Mouse (Mus musculus) urinary bladder, postnatal 14 days (tissue): ENCODE results near the gene Taf15.

Source experiments
- DNase-seq: peaks from one replicate; pipeline ENCODE4 v3.0.0; 2021; ENCODE audit warnings: low spot score

The Taf15 gene

DNA sequence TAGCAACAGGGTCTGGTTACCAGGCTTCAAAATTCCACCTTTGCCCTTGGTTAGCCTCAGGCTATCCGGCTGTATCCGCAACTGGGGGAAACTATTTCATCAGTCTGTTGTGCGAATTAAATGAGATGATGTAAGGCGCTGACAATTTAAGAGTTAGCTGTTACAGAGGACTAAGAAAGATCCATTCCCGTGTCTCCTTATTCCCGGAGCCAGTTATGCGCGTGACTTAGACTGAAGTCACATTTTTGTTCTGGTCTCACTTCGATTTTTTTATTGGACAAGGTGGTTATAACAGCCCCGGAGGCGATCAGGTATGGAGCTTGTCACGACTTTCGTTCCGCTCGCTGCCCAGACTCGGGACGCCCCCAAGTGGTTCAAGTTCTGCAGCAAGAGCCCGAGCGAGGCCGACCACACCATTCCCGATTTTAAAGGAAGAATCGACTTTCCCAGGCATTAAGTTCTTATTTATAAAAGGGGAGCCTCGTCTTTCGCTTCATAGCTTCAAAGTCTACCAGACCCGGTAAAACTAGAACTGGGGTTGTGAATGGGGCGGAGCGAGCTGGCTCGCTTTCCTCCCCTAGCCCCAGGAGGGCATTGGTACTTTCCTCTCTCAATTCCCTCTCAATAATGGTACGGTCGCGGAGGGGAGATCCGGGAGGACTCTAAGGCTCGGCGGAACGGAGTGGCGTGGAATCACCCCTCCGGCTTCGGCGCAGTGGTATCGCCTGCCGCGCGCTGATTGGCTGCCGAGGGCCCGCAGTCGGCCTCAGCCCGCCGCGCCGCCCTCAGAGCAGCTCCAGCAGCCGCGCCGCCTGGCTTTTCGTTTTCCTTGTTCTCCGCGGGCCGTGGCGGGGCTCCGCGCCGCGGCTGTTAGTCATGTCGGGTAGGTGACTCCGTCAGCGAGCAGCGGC is at the start of gene Taf15:
Gene Taf15, plus strand, starts transcription at position 763 of the 911 bp plus-strand sequence.
- DNase-seq: peak; percentile 98

DNA sequence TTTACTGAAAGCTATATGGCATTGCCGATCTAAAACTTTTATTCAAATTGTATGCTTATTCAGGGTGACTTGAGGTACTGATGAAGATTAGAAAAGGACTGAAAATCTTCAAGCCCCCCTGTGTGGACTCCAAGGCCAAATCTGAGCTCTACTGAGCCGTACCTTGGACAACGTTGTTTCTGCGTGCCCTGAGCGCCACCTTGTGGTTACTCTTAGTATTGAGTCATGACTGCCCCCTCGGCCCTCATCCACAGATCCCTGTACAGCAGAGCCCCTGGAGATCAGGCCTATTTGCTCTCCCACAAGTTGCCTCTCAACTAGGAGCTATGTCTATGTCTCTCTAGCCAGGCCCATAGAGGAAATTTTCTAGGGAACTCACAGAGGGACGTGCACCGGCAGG is 48.2 kb upstream of the Taf15 start:
- peak; percentile 64 for DNase-seq

DNA sequence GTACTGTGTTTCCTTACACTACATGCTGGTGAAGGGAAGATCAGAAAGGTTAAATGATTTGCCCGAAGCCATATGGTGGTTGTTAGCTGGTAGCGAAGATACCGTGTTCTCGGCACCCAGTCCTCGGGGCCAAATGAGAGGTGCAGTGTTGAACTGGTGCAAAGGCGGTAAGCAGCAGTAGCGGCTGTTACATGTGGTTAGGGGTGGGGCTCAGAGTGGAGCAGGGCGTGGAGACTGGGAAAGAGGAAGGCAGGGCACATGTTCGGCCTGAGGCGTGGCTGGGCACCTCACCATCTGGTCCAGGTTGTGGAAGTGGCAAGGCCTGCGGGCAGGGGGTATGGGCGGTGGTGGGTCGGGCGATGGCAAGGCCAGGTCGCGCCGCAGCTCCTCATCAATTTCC is 45.9 kb upstream of the Taf15 start:
- no peak for DNase-seq

DNA sequence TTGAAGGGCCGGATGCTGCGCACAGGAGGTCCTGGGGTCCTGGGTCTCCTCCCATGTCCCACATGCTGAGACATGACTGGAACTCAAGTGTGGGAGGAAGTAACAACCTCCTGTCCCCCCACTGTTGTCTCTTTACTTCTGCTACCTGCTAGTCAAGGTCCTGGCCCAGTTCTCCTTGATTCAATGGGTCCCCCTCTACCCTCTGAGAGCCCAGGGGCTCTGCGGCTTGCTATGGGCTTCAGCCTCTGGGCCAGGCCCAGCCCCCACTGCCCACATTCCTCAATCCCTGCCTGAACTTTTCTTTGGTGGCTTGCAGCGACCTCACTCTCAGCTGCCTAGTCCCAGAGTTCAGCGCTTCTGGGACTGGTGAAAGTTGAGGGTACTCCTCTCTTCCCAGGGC is 43.5 kb upstream of the Taf15 start, which contains the start of gene Gas2l2:
Gene Gas2l2, minus strand, starts transcription at position 101 of the 400 bp plus-strand sequence.
- DNase-seq: no peak

DNA sequence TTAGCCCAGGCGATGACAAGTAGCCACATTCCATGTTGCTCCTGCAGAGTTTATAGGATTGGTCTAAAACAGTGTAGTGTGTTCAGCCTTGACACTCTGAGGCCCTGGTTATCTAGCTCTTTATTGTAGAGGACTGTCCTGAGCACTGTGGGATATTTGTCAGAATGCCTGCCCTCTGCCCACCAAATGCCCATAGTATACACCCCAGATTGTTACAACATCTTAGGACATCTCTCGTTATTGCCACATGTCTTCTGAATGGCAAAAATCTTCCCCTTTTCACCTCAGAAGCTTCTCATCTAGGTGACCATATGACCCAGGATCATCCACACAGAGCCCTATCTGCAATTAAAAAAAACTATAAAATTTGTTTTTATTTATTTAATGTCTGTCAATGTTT is 40.4 kb upstream of the Taf15 start:
- no peak for DNase-seq

DNA sequence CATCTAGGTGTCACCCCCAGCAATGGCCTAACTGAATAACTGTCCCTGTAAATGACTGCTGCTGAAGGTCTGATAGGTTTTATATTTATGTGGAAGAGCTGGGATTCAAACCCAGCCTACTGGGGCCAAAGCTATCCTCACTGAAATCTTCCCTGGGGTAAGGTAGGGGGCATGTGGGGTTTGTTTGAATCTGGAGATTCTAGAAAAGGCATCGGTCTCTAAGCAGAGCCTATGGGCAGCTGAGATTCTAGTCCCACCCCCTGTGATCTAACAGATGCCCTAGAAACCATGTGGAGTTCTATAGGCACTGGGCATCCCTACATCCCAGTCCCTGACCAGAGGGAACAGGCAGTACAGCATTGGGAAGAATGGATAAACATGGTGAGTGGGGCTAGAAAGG is 35.5 kb upstream of the Taf15 start, which contains the start of gene 1700020L24Rik:
Gene 1700020L24Rik, plus strand, starts transcription at position 301 of the 400 bp plus-strand sequence.
- no peak for DNase-seq

DNA sequence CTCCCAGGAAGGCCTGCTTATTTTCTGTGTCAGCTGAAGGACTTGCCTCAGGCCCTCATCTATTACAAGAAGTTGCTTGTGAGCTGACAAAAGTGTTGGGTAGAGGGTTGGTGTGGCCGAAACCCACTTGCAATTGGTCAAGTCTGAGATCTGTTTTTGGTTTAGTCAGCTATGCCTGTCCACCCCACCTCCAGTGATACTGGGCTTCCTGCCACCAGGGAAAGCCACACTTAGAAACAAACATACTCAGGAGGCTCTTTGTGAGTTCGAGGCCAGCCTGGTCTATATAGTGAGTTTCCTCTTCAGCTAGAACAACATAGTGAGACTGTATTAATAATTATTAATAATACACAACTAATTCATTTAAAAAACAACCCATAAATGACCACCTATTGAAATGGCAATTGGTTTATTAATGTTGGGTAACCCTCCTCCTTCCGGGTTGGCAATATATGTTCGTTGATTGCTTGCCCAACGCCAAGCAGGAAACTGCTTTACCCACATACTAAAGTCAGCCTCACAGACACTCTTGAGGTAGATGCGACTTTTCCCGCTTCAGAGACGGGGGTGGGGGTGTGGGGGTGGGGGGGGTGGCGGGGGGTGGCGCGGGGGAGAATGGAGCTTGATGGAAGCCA is 33.3 kb upstream of the Taf15 start:
- DNase-seq: no peak

DNA sequence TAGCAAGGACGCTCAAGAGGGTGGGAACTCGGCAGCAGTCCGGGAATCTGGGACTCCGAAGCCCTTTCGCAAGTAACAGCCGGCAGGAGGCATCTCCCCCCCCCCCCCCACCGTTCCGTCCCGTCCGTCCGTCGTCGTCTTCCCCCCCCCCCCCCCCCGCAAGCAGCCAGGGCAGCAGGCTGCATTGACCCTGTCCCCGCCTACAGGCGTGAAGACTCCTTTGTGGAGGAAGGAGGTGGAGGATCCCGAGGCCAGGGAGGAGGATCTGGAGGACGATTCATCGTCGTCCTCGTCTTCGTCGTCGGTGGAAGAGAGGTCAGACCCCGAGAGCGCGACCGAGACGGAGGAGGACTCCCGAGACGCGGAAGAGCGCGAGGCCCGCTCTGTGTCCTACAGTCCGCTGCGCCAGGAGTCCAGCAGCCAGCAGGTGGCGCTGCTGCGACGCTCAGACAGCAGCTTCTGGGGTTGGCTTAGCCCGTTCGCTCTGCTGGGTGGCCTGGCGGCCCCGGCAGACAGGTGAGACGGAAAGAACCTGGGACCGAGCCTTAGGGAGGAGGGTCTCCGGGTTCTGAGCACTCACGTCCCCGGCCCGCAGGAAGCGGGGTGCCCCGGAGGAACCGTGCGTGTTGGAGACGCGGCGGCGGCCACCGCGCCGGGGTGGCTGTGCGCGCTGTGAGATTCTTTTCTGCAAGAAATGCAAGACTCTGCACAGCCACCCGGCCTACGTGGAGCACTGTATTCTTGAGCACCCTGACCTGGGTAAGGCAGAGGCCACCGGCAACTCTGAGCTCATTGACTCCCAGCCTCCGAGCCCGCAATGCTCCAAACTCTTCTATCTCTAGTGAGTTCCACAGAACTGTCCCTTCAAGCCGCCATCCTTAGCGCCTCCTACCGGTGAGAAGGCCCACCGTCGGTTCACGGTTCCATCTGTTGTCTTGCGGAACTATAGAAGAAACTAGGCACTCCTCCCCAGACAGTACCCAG is 32.5 kb upstream of the Taf15 start:
- DNase-seq: peak; percentile 88

DNA sequence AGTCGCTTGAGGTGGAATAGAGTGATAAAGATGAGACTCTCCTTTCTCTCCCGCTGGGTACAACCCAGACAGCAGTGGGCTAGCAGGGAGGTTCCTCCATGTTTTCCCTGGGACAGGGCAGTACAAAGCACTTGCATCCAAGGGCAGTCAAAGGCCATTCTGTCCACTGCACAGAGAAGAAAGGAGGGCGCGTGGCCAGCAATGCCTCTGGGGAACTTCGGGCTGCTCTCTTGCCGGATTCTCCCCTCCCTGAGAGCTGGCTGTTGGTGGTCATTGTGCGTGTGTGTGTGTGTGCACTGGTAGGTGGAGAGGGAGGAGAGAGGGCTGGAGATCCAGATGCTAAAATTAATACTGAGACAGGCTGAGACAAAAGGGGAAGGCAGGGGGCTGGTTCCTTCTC is 31.7 kb upstream of the Taf15 start:
- DNase-seq: no peak

DNA sequence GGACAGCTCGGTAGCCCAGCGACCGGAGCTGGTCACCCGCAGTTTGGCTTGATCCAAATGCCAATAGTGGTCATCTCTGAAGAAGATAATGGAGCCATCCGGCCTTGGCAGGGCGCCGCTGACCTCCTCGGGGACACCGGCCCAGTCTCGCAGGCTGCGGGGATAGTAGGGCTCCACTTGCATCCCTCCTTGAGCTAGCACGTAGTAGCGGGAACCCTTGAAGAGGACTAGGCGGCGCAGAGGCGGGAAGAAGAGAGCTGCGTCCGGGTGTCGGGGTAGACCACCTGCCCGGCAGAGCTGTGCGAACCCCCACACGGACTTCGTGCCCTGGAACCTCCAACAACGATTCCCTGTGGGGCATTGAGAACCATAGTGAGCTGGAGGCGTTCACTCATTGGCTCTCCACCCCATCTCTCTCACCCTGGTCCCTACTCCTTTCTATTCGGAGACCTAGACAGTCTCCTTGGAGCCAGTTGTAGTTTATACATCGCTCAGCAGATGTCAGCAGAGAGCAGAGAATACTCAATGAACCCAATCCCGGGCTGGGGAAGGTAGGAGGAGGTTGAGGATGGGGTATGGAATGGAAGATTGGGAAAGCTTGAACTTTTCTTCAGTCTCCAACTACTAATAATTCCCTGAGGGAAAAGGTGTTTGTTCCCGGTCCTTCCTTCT is 30.2 kb upstream of the Taf15 start:
- peak; percentile 83 for DNase-seq

DNA sequence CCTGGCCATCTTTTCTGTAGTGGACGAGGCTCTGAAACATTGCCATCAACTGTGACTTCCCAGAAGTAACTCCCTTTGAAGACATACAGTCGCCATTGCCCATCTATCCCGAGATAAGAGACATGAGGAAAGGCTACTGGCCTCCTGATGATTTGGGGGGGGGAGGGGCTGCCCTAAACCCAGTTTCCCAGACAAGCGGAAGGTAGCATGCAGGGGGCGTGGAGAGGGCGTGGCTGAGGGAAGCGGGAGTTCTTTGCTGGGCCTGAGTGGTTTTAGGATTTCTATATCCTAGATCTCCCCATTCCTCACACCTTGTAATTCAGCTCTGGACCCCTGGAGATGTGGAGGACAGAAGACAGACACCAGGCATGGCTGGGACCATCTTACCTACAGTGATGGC is 29.1 kb upstream of the Taf15 start:
- DNase-seq: no peak

DNA sequence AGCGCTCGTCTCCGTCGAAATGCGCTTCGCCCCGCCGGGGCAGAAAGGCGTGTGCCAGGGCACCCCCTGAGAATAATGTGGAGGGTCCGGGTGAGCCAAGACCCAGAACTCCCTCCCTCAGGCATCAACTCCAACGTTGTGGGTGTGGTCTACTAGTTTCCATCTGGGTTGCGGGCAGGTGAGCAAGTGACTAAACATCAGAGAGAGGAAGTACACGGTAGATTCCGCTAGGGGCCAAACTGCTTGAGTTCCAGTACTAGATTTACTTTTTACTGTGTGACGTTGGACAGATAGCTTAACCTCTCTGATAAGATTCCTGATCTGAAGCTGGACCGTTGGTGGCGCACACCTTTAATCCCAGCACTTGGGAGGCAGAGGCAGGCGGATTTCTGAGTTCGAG is 27.9 kb upstream of the Taf15 start:
- DNase-seq: no peak

DNA sequence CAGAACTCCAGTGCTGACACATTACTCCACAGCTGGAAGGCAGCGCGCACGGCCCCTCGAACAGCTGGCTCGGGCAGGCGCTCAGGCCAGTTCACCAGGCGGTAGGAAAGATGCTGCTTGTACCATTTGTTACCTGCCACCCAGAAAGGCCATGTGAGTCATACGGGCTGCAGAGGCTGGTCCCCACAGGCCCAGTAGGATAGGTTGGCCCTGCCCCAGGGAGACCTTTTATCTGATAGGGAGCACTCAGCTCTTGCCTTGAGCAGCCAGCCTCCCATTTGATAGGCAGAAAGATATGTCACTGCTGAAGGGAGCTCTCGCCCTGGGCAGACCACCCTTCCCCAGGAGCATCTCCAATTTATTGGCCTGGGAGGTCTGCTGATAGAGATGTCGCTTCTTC is 25.3 kb upstream of the Taf15 start:
- peak; percentile 83 for DNase-seq

DNA sequence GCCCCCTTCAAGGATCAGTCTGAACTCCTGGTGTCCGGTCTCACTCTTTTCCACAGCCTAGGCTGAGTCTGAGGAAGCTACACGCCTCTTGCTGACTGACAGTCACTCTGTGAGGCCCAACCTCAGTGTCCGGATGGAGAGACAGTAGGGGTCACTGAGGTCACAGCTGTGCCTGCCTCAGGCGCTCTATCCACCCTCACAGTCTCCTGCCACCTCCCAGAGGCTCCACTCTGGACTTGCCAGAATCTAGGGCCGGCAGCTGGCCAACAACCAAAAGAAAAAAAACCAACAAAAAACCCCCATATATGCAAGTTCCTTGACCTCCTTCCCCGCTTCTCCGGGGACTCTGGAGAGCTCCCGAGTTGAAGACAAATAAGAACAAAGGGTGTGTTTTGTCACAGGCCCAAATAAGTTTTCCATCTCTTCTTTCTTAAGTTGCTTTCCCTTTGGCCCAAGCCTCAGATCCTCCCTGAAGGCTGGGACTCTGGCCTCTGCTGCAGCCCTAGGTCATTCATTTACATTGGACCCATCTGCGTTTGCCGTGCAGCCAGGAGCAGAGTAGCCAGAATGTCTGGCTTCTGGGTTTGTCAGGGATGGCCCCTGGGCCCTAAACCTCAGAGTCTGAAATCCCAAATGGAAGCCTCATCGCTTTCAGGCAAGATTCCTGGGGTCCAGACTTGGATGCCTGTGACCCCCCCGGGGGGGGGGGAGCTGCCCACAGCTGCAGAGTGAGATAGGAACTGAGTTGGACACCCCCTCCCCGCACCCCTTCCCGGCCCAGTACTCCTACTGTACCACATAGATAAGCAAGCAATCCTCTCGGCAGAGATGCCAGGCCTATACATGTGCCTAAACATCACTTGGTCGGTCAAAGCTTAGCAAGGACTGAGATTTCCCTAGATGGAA is 24.6 kb upstream of the Taf15 start:
- no peak for DNase-seq

DNA sequence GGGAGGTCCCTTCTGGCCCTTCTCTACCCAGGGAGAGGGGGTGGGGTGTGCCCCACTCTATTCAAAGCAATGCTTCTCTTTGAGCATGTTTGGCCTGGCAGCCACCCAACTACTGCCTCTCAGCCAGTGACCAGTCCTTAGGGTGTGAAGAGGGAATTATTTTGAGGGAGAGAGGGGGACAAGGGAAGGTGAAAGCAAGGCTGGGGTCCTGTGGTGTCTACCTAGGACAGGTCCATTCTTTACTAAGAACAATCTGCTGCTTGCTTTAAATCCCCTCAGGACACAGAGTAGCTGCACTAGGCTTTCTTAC is 24.0 kb upstream of the Taf15 start:
- DNase-seq: peak; percentile 61

DNA sequence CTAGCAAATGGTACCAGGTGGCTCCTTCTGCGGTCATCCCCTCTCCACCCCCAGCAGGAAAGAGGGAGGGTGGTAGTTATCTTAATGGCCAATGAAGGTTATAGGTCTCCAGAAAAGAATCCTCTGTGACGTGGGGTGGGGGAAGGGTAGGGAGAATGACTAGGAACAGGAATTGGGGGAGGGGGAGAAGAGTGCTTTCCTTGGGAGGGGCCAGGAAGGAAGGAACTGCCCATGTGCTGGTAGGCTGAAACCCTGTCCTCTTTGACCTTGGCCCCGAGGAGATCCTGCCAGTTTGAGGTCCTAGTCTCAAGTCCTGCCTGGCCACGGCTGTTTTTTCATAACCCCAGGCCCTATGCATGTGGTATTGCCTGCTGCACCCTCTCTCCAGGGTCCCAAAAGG is 23.6 kb upstream of the Taf15 start:
- no peak for DNase-seq

DNA sequence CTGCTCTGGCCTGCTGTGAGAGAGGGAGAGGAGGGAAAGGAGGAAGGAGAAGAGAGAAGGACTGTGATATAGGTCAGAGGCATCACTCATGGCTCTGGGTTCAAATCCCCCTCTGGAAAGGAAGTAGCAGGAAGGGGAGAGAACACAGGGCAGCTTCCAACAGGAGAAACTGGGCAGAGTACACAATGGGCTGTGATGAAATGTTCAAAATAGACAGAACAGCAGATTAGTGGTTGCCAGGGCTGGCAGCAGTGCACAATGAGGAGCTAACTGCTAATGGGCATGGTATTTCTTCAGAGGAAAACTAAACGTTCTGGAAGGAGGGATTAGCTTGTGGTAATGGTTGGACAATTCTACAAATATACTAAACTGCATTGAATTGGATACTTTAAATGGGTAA is 22.3 kb upstream of the Taf15 start:
- DNase-seq: no peak

DNA sequence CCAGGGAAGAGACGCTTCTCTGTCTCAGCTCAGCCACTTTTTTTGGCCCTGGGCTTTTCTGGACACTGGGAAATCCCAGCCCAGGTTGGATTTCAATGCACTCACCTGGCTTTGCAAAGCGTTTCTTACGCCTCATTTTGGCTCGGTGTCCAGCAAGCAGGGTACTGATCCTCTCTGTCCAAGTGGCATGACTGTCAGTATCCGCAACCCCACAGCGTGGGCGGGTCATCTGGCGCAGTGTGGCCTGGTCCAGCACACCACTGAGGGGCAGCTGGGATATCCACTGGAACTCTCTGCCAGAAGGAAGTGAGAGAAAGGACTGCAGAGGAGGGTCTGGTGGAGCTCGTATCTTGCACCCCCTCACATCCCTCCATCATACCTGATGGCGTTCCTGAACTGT is 21.6 kb upstream of the Taf15 start:
- DNase-seq: no peak

DNA sequence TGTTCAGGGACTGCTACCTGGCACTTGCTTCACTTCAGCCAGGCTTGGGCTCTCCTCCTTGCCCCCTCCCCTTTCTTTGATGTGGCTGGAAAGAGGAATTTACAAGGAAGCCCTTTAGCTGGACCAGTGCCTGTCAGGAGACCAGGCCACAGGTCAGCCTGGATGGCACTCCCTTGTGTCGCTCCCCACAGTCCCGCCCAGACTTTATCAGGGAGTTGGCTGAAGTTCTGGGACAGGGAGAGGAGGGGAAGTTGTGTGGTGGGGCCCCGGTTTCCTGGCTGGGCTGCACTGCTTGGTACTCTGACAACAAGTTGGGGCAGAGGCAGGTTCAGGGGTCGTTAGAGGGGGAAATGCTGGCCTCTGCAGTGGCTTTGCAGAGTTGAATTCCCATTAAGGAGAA is 18.3 kb upstream of the Taf15 start:
- peak; percentile 63 for DNase-seq

DNA sequence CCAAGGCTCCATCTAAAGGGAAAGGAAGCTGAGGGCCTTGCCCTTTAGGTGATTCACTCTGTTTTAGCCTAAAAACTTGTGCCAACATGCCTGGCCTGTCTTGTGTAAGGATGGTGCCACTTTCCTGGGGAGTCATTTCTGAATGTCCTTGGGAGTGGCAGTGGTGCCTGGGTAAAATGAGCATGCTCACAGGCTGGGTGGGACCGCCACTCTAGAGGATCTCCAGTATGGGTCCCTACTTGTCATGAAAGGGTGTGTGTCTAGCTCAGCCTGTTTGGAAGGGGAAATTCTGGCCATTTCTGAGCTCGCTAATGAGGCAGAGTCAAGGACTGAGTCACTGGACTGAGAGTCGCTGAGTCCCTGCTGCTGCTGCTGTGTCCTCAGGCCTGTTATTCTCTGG is 17.3 kb upstream of the Taf15 start:
- DNase-seq: peak; percentile 66

DNA sequence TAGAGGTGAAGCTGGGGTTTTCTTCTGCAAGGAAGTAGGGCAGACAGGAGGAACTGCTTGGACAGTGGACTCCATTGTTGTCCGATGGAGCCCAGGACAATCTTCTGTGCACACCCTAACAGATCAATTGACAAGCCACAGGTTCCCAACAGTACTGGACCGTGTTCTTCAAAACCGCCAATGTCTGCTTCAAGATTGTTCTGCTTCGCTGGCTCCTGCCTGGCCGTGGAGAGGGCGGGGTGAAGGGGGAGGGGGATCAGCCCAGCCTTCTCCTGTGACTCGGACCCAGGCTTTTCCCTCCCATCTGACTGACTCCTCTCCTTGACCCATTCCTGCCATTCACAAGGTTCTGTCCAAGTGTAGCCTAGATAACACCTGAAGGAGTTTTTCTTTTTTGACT is 15.6 kb upstream of the Taf15 start:
- DNase-seq: no peak
